ENCODE assay signal across 8 mouse cellular contexts in genomic region chr12:83920721-83921441, GRCm38 (mm10). TPM values are rescaled to one million over a fixed set of nuclear protein-coding genes. Genes with fewer than 3 reads are reported as not detected.
DNase-seq lines count a peak whose midpoint lies in the region; ATAC-seq and TF ChIP-seq lines count a peak whose summit lies in the region.

No protein-coding gene starts in this region.

- H3K4me2 ChIP-seq in forebrain, embryonic 15.5 days (replicated peaks) = peak overlapping the region; percentile 90
- peak overlapping the region; percentile 83 for H3K4me2 ChIP-seq in hindbrain, postnatal 0 days (ENCODE audit: low read depth, low read length)
- H3K4me2 ChIP-seq in lung, postnatal 0 days (replicated peaks; ENCODE audit: low read depth, low read length) = peak overlapping the region; percentile 83
- H3K4me2 ChIP-seq in stomach, embryonic 14.5 days (replicated peaks; ENCODE audit: low read depth, low read length) = peak overlapping the region; percentile 85

- no peak for TF ChIP-seq EP300 in lung, postnatal 0 days (IDR thresholded peaks at IDR 0.05)

- peaks cover 22% of the 10 kb centered on the region for H3K4me1 ChIP-seq in forebrain, embryonic 15.5 days
- H3K4me1 ChIP-seq in hindbrain, postnatal 0 days (ENCODE audit: insufficient read depth, low read length) = no peaks in the 10 kb centered on the region
- peaks cover 7% of the 10 kb centered on the region; the same call in 1 of the 2 replicates for H3K4me1 ChIP-seq in lung, postnatal 0 days (ENCODE audit: insufficient read depth, low read depth, low read length)
- 0 out of 2 replicates have a peak, but pooled peaks cover 4% of the 10 kb centered on the region for H3K4me1 ChIP-seq in stomach, embryonic 14.5 days (ENCODE audit: control insufficient read depth, insufficient read depth, low read length)

- whole genome bisulfite sequencing in forebrain, embryonic 15.5 days = under 1% methylated on average over 31 of the region's 31 CpGs
- WGBS in hindbrain, postnatal 0 days = under 1% methylated on average over 31 of the region's 31 CpGs
- WGBS in lung, postnatal 0 days = 2% methylated on average over 30 of the region's 31 CpGs
- under 1% methylated on average over 30 of the region's 31 CpGs for WGBS in stomach, embryonic 14.5 days

- H3K4me3 ChIP-seq in forebrain, embryonic 15.5 days = peak overlapping the region; percentile 81
- peak overlapping the region; percentile 92 for H3K4me3 ChIP-seq in hindbrain, postnatal 0 days (ENCODE audit: low read length)
- H3K4me3 ChIP-seq in lung, postnatal 0 days (ENCODE audit: low read depth, low read length) = peak overlapping the region; percentile 99
- peak overlapping the region; percentile 98 for H3K4me3 ChIP-seq in stomach, embryonic 14.5 days (ENCODE audit: low read depth, low read length)

- peak; percentile 36 for DNase-seq in ovary, postnatal 36 days (ENCODE audit: low spot score)
- no peak for DNase-seq in ovary, postnatal 10 days (ENCODE audit: low spot score)
- DNase-seq in brain, embryonic 14.5 days (ENCODE audit: low read depth) = peak; percentile 42
- DNase-seq in hindbrain, postnatal 0 days (ENCODE audit: low spot score) = peak; percentile 16
- no peak for DNase-seq in lung, postnatal 0 days (ENCODE audit: low spot score)
- DNase-seq in frontal cortex, postnatal 25 days (ENCODE audit: low spot score in 2 of 2) = no peak

- no peaks in the 10 kb centered on the region for H3K27me3 ChIP-seq in forebrain, embryonic 15.5 days
- H3K27me3 ChIP-seq in hindbrain, postnatal 0 days (ENCODE audit: insufficient read depth, low read length) = no peaks in the 10 kb centered on the region
- no peaks in the 10 kb centered on the region for H3K27me3 ChIP-seq in lung, postnatal 0 days (replicated peaks; ENCODE audit: insufficient read depth, low read length)
- no peaks in the 10 kb centered on the region for H3K27me3 ChIP-seq in stomach, embryonic 14.5 days (ENCODE audit: control insufficient read depth, insufficient read depth, low read length)

- no peaks in the 10 kb centered on the region for H3K9me3 ChIP-seq in forebrain, embryonic 15.5 days
- no peaks in the 10 kb centered on the region for H3K9me3 ChIP-seq in hindbrain, postnatal 0 days (ENCODE audit: low read length)
- no peaks in the 10 kb centered on the region for H3K9me3 ChIP-seq in lung, postnatal 0 days (ENCODE audit: low read length)
- no peaks in the 10 kb centered on the region for H3K9me3 ChIP-seq in stomach, embryonic 14.5 days (ENCODE audit: control insufficient read depth, low read depth, low read length)

- TF ChIP-seq CTCF in brain, embryonic 14.5 days (IDR thresholded peaks at IDR 0.05; ENCODE audit: borderline replicate concordance, extremely low read depth, insufficient read depth, insufficient read length) = no peak
- TF ChIP-seq CTCF in hindbrain, postnatal 0 days (IDR thresholded peaks at IDR 0.05; ENCODE audit: low read depth) = no peak
- TF ChIP-seq CTCF in lung, postnatal 0 days (IDR thresholded peaks at IDR 0.05) = no peak

- ATAC-seq in forebrain, embryonic 15.5 days (replicated peaks) = no peak
- no peak for ATAC-seq in hindbrain, postnatal 0 days
- ATAC-seq in lung, postnatal 0 days = no peak
- no peak for ATAC-seq in stomach, embryonic 14.5 days (ENCODE audit: insufficient number of reproducible peaks, insufficient read depth, low FRiP score, low read depth)

- H3K36me3 ChIP-seq in forebrain, embryonic 15.5 days = no peaks in the 10 kb centered on the region
- H3K36me3 ChIP-seq in hindbrain, postnatal 0 days (ENCODE audit: insufficient read depth, low read length) = no peaks in the 10 kb centered on the region
- no peaks in the 10 kb centered on the region for H3K36me3 ChIP-seq in lung, postnatal 0 days (ENCODE audit: insufficient read depth, low read length)
- H3K36me3 ChIP-seq in stomach, embryonic 14.5 days (ENCODE audit: control insufficient read depth, insufficient read depth, low read length) = no peaks in the 10 kb centered on the region

- H3K9ac ChIP-seq in forebrain, embryonic 15.5 days (replicated peaks) = peak overlapping the region; percentile 77
- H3K9ac ChIP-seq in hindbrain, postnatal 0 days (replicated peaks; ENCODE audit: low read length) = peak overlapping the region; percentile 69
- H3K9ac ChIP-seq in lung, postnatal 0 days (replicated peaks; ENCODE audit: low read depth) = peak overlapping the region; percentile 89
- peak overlapping the region; percentile 83 for H3K9ac ChIP-seq in stomach, embryonic 14.5 days (replicated peaks; ENCODE audit: low read depth, low read length)

- no peak for TF ChIP-seq POLR2A in brain, embryonic 14.5 days (IDR thresholded peaks at IDR 0.05; ENCODE audit: borderline replicate concordance, extremely low read depth, insufficient read depth, insufficient read length, poor library complexity, severe bottlenecking)

- peak overlapping the region; percentile 82 for H3K27ac ChIP-seq in forebrain, embryonic 15.5 days (replicated peaks)
- H3K27ac ChIP-seq in hindbrain, postnatal 0 days = peak overlapping the region; percentile 62; the same call in 1 of the 2 replicates
- H3K27ac ChIP-seq in lung, postnatal 0 days (ENCODE audit: low read length) = peak overlapping the region; percentile 93
- peak overlapping the region; percentile 90 for H3K27ac ChIP-seq in stomach, embryonic 14.5 days (ENCODE audit: low read length)

RNA-seq across cellular contexts. Expression of gene Numb, which starts 0.9 kb away (rescaled TPM):
- 36.7 and 44.7 TPM in 2 replicates for polyA plus RNA-seq in brain, embryonic 14.5 days (2012; rRNA removed)
- 16.4 and 18.6 TPM in 2 replicates for polyA plus RNA-seq in forebrain, embryonic 15.5 days (2015; fragmentation: Nextera tagmentation; extraction: Ambion mirVana)
- total RNA-seq in hindbrain, postnatal 0 days (2014; rRNA removed) = 16.7 and 17.7 TPM in 2 replicates
- 10.7 and 12.1 TPM in 2 replicates for polyA plus RNA-seq in hindbrain, postnatal 0 days (2015; fragmentation: Nextera tagmentation; extraction: Ambion mirVana)
- 52.6 and 57.8 TPM in 2 replicates for polyA plus RNA-seq in lung, postnatal 0 days (2015; fragmentation: Nextera tagmentation; extraction: Ambion mirVana)
- 34.8 and 36.5 TPM in 2 replicates for polyA plus RNA-seq in stomach, embryonic 14.5 days (2014; fragmentation: Nextera tagmentation; extraction: Ambion mirVana)

RNA-seq across cellular contexts. Expression of gene Riox1, which starts 29.5 kb away (rescaled TPM):
- 16.4 and 19.2 TPM in 2 replicates for polyA plus RNA-seq in brain, embryonic 14.5 days (2012; rRNA removed)
- 13.0 and 13.7 TPM in 2 replicates for polyA plus RNA-seq in forebrain, embryonic 15.5 days (2015; fragmentation: Nextera tagmentation; extraction: Ambion mirVana)
- total RNA-seq in hindbrain, postnatal 0 days (2014; rRNA removed) = 28.8 and 35.2 TPM in 2 replicates
- polyA plus RNA-seq in hindbrain, postnatal 0 days (2015; fragmentation: Nextera tagmentation; extraction: Ambion mirVana) = 8.7 and 11.3 TPM in 2 replicates
- 11.7 and 11.9 TPM in 2 replicates for polyA plus RNA-seq in lung, postnatal 0 days (2015; fragmentation: Nextera tagmentation; extraction: Ambion mirVana)
- polyA plus RNA-seq in stomach, embryonic 14.5 days (2014; fragmentation: Nextera tagmentation; extraction: Ambion mirVana) = 10.1 and 11.7 TPM in 2 replicates

Comparison
In these comparisons a context has a peak if more than half of its experiments do, and no peak if none do; other contexts are left out.
1. DNase-seq: peak in ovary, postnatal 36 days (single experiment), brain, embryonic 14.5 days (single experiment) and hindbrain, postnatal 0 days (single experiment); none in ovary, postnatal 10 days (single experiment), lung, postnatal 0 days (single experiment) and frontal cortex, postnatal 25 days (0 of 2).
2. Peak in every context shown above with its lines, with median percentiles within 50 percentile points of each other: H3K27ac ChIP-seq, H3K4me2 ChIP-seq, H3K4me3 ChIP-seq and H3K9ac ChIP-seq.